Mouse (Mus musculus) liver, postnatal 0 days (tissue): ENCODE measurements around the gene Prpf8.

Experiments used
- CTCF ChIP-seq: sonication (generic); IDR thresholded peaks from 2 replicates; pipeline ENCODE4 v1.5.1; 2016; ENCODE audit warnings: antibody characterized with exemption, low read depth
- EP300 ChIP-seq: IDR thresholded peaks from 2 replicates; pipeline ENCODE4 v1.6.1; 2016; ENCODE audit warnings: antibody characterized with exemption, low read depth, mild to moderate bottlenecking

GRCm38 (mm10) chr11:75438194-75438593, 48.4 kb upstream of the Prpf8 start:
- TF ChIP-seq CTCF: no peak
- no peak for TF ChIP-seq EP300
